Mouse (Mus musculus) testis, adult 2 months (tissue): ENCODE measurements around the gene Chmp2a. TPM values are rescaled to one million over a fixed set of nuclear protein-coding genes. Genes with fewer than 3 reads are reported as not detected.

Experiments
- H3K27ac ChIP-seq: fragments of 200-500 bp; 2 replicates; pipeline ENCODE4 v1.5.1; 2012; ENCODE audit warnings: low read depth, low read length; ENCODE audit not compliant: control insufficient read depth, insufficient read depth
- H3K27me3 ChIP-seq: fragments of 200-500 bp; 2 replicates; pipeline ENCODE4 v1.6.1; 2012; ENCODE audit warnings: mild to moderate bottlenecking, low read length, moderate library complexity; ENCODE audit not compliant: control insufficient read depth, insufficient read depth
- H3K36me3 ChIP-seq: fragments of 200-500 bp; 2 replicates; pipeline ENCODE4 v1.6.1; 2012; ENCODE audit warnings: mild to moderate bottlenecking, low read length; ENCODE audit not compliant: control insufficient read depth, insufficient read depth
- H3K4me1 ChIP-seq: fragments of 200-500 bp; 2 replicates; pipeline ENCODE4 v1.6.1; 2012; ENCODE audit warnings: low read length; ENCODE audit not compliant: control insufficient read depth, insufficient read depth
- H3K4me3 ChIP-seq: fragments of 200-500 bp; 2 replicates; pipeline ENCODE4 v1.5.1; 2012; ENCODE audit warnings: low read depth, mild to moderate bottlenecking, low read length, moderate library complexity, mixed read lengths; ENCODE audit not compliant: control insufficient read depth
- CTCF ChIP-seq: fragments of 200-500 bp; IDR thresholded peaks from 2 replicates; pipeline ENCODE4 v1.5.1; 2012; ENCODE audit warnings: low read depth, mild to moderate bottlenecking, inconsistent platforms, low read length, moderate library complexity; ENCODE audit not compliant: control insufficient read depth, insufficient read depth, insufficient replicate concordance
- POLR2A ChIP-seq: fragments of 200-500 bp; IDR thresholded peaks from 2 replicates; pipeline ENCODE4 v1.6.1; 2012; ENCODE audit warnings: low read depth, mild to moderate bottlenecking, inconsistent platforms, low read length, moderate library complexity; ENCODE audit not compliant: control insufficient read depth
- polyA plus RNA-seq: library from polyadenylated mRNA; depleted of rRNA; stranded (reverse); fragments of >200 nt; gene quantifications from 2 replicates; pipeline ENCODE4 v1.2.3, GENCODE M21; 2012

The Chmp2a gene
- polyA plus RNA-seq, 1 experiment = 107 TPM

GRCm38 (mm10) chr7:13053501-13053900 lies 18.9 kb upstream of the Chmp2a start:
- H3K27me3 ChIP-seq = no peaks in the 10 kb centered on the region
- no peak overlapping the region for H3K27ac ChIP-seq
- H3K4me1 ChIP-seq = peaks cover 10% of the 10 kb centered on the region
- H3K36me3 ChIP-seq = no peaks in the 10 kb centered on the region
- TF ChIP-seq CTCF (no peak), POLR2A (no peak)
- no peak overlapping the region; the same call in 1 of the 2 replicates for H3K4me3 ChIP-seq

DNA sequence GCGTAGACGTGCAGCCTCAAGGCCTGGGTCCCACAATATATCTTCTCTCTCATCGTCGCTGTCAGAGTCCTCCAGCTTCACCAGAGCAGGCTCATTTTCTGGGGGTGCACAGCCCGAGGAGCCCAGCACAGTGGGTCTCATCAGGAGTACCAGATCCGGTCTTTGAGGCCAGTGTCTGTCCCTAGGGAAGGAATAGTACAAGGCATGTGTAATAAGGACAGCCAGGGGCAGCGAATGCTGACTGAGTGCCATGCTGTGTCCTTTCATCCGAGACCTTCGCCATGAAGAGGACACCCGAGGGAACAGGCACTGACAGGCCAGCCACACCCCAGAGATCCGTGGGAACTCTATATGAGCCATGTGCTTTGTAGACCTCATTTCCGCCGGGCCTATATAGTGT lies 18.4 kb upstream of the Chmp2a start:
- TF ChIP-seq CTCF (no peak), POLR2A (no peak)
- Histone ChIP-seq H3K27ac (no peak overlapping the region), H3K4me3 (peak overlapping the region; percentile 15)

DNA sequence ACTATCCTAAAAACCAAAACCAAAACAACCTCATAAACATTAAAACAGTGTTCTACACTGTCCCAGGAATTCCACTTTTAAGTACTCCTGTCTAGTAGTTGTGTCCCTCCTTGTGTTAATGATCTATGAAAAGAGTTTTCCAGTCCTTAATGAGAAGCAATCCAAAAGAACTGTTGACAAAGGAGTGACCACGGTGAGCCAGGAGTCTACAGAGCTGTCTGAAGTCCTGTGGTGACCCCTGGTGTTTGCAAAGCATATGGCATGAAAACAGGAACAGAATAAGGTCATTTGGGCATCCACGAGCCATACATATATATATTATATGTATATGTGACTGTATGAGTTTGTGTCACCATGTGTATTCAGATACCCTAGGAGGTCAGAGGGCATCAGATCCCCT lies 11.5 kb upstream of the Chmp2a start:
- H3K4me3 ChIP-seq = no peak overlapping the region
- TF ChIP-seq CTCF = no peak
- no peak for TF ChIP-seq POLR2A
- H3K27me3 ChIP-seq = no peaks in the 10 kb centered on the region
- no peaks in the 10 kb centered on the region for H3K36me3 ChIP-seq
- H3K4me1 ChIP-seq = peaks cover 23% of the 10 kb centered on the region
- H3K27ac ChIP-seq = no peak overlapping the region

More for the DNA sequence above, 18.4 kb upstream of the Chmp2a start:
- H3K4me1 ChIP-seq = peaks cover 10% of the 10 kb centered on the region
- no peaks in the 10 kb centered on the region for H3K27me3 ChIP-seq
- H3K36me3 ChIP-seq = no peaks in the 10 kb centered on the region

GRCm38 (mm10) chr7:13044254-13044625 lies 9.6 kb upstream of the Chmp2a start:
- Histone ChIP-seq H3K27ac (no peak overlapping the region), H3K27me3 (no peaks in the 10 kb centered on the region), H3K36me3 (no peaks in the 10 kb centered on the region), H3K4me3 (peak overlapping the region; percentile 78), H3K4me1 (peaks cover 23% of the 10 kb centered on the region)
- TF ChIP-seq CTCF (no peak), POLR2A (no peak)

DNA sequence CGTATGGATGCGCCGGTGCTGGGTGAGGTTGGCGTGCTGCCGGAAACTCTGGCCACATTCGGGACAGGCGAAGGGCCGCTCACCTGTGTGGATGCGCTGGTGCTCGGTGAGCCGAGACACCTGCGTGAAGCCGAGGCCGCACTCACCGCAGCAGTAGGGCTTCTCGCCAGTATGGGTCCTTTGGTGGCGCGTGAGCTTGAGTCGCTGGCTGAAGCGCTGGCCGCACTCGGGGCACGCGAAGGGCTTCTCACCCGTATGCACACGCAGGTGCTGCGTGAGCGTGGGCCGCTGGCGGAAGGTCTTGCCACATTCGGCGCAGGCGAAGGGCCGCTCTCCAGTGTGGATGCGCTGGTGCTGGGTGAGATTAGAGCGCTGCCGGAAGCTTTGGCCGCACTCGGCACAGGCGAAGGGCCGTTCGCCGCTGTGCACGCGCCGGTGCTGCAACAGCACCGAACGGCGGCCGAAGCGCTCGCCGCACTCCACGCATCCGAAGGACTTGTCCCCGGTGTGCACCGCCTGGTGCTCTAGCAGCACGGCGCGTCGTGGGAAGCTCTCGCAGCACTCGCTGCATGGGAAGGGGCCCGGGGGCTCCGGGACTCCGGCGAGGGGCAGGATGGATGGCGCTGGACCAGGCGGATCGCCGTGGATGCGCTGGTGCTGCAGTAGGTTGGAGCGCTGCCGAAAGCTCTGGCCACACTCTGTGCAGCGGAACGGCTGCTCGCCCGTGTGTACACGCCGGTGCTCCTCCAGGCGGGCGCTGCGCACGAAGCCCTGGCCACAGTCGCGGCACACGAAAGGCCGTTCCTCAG lies 9.0 kb upstream of the Chmp2a start:
- H3K27me3 ChIP-seq = no peaks in the 10 kb centered on the region
- H3K4me1 ChIP-seq = peaks cover 27% of the 10 kb centered on the region
- H3K36me3 ChIP-seq = no peaks in the 10 kb centered on the region
- TF ChIP-seq POLR2A (peak; percentile 24; the same call in 1 of the 2 replicates), CTCF (no peak)
- no peak overlapping the region for H3K27ac ChIP-seq
- peak overlapping the region; percentile 78 for H3K4me3 ChIP-seq

GRCm38 (mm10) chr7:13043120-13043444 lies 8.5 kb upstream of the Chmp2a start:
- H3K4me1 ChIP-seq = peaks cover 27% of the 10 kb centered on the region
- H3K4me3 ChIP-seq = peak overlapping the region; percentile 78
- TF ChIP-seq POLR2A (no peak), CTCF (no peak)
- no peaks in the 10 kb centered on the region for H3K36me3 ChIP-seq
- no peaks in the 10 kb centered on the region for H3K27me3 ChIP-seq
- H3K27ac ChIP-seq = no peak overlapping the region; the same call in 1 of the 2 replicates

DNA sequence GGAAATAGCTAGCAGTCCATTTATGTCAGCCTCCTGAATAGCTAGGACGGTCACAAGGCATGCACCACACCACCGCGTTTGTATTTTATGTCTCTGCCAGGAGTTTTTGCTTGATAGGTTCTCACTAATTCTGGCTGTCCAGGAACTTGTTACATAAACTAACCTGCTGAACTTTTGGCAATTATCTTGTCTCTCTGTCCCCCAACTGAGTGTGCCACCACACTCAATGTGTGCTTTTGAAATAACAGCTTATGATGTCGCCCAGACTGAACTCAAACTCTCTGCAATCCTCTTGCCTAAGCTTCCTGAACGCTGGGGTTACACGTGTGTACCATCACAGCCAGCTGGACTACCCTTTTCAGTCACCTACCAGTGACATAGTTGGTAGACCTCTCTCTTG lies 7.9 kb upstream of the Chmp2a start:
- Histone ChIP-seq H3K36me3 (no peaks in the 10 kb centered on the region), H3K4me1 (peaks cover 27% of the 10 kb centered on the region), H3K27me3 (no peaks in the 10 kb centered on the region), H3K27ac (no peak overlapping the region), H3K4me3 (no peak overlapping the region)
- TF ChIP-seq POLR2A (no peak), CTCF (no peak)
